Mouse (Mus musculus) liver, adult (tissue): ENCODE results near the gene Rrp15.
A peak's percentile ranks its signal among the peaks of the same experiment; 100 is the strongest.

ENCODE experiments used
- GATA4 ChIP-seq: IDR thresholded peaks from 2 replicates; pipeline ENCODE4 v1.6.1; 2014; ENCODE audit warnings: mild to moderate bottlenecking, low read length; ENCODE audit not compliant: insufficient replicate concordance

The Rrp15 gene

DNA sequence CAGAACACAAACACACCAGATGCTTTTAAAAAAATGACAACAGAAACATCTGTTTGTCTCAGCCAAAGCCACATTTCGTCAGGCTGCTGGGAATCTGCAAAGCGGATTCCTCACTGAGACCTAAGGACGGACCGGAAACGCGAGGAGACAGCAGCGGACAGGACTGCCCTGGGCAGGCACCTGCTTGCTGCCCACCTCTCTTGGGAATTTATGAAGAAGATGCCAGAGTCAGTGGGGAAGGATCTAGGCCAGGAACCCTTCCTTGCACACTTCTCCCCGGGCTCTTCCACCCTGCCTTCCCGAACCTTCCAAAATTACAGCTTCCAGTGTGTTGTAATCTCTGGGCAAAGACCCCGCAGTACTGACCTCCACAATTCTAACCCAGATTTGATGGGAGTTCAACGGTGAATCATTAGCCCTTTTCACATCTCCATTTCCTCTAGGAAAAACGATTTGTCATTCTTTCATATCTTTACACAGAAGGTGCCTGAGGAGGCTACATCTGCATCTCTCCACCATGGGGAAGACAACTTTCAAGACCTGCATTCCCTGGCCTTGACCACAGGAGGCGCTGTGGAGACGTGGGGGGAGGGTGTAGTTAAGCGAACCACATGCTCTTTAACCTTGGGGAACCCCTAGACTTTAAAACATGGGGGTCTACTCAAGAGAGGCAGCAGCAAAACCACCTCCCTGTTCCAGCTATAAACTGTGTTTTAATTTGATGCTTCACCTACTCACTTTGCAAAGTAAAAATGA, 50.4 kb downstream of the Rrp15 start:
- TF ChIP-seq GATA4 = no peak

DNA sequence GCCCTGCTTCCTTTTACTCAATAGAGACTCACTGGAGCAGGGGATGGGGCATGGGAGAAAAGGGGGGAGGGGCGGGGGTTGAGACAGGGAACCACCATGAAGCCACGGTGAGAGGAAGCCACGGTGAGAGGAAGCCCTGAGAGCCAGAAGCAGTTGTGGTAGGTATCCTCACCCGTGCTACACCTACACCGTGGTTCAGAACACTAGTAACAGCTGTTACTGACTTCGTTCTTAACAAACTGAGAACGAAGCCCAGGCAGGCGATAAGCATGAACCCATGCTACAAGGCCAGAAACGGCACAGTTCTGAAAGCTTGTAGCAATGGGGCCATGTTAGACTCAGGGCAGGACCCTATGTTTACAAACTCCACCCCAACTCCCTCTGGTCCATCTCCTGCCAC, 52.9 kb downstream of the Rrp15 start:
- TF ChIP-seq GATA4 = no peak

DNA sequence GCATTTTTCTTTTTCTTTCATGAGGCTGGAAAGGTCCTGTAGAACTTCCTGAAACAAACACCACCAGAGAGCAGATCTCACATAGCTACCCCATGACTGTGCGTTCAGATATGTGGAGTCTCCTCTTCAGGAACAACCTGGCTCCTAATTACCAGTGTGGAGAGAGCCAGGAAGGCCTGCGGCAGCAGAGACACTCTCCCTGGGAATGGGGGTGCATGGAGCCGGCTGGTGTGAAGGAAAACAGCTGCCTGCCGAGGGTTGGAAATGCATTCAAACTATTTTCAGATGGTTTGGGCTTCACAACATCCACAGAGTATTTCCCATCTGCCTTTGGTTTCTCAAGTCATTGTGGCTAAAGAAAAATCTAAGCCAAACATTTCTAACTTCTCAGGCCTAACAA, 53.8 kb downstream of the Rrp15 start:
- TF ChIP-seq GATA4 = no peak

DNA sequence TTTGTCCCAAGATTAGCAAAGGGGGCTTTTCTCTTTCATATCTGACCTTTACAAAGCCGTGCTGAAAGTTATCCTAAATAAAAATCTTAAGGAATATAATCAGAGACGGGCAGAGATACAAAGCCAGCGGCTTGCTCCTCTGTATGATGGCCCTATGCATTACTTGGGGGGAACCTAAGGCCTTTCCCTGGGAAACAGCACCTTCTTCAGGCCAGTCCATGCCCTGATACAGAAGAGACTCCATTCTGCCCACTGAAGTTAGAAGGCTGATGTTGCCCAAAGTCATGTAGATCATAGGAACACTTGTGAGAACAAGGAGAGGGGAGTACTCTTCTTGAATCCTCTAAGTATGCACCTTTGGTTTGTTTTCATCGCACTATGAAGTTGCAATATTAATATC, 56.8 kb downstream of the Rrp15 start:
- no peak for TF ChIP-seq GATA4

DNA sequence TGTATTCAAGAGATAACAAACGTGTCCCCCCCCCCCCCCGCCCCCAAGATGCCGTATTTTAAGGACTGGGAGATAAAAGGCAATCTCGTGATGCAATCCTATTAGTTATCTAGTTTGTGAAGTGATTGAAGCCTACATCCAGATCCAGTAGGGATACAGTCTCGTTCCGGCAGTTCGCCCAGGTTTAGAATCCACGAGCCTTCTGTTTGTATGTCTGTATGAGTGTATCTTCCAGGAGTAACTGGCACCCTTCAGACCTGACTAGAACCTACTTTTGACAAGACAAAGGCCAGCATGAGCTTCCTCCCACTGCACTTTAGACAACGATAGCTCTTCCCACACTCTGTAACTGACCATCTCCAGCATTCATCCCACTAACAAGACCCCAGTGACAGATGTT, 57.5 kb downstream of the Rrp15 start:
- TF ChIP-seq GATA4 = no peak

DNA sequence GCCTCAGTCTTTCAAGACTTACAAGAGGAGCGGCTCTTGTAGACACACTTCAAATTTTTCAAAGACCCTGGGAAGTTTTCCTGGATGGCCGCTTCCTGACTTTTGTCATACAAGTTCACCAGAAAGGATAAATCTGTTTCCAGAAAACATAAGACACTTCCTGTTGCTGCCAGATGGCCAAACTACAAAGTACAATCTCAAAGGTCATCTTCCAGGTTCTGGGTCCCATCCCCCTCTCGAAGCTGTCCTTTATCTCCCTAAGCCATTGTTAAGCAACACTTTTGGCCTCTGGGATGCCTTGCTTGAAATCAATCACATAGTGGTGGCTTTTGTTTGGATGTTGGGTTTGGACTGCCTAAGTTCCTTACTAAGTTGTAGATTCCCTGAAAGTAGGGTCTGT, 65.1 kb downstream of the Rrp15 start:
- TF ChIP-seq GATA4 = peak; percentile 22; the same call in 1 of the 2 replicates

DNA sequence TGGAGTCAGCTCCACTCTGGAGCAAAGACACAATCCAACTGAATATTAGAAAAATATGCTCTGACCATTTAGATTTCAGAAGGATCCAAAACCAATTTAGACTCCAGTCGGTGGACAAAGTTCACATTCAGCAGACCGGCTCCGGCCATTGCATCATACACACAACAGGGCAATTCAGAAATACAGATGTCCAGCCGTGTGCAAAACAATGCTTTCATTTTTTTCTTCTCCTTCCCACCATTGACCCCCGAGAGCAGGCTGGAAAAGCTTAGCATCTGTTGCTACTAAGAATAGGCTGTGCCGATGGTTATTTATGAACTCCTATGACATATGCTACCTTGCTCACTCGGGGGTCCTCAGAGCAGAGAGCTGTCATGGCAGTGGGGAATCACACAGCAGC, 66.6 kb downstream of the Rrp15 start:
- TF ChIP-seq GATA4 = no peak

DNA sequence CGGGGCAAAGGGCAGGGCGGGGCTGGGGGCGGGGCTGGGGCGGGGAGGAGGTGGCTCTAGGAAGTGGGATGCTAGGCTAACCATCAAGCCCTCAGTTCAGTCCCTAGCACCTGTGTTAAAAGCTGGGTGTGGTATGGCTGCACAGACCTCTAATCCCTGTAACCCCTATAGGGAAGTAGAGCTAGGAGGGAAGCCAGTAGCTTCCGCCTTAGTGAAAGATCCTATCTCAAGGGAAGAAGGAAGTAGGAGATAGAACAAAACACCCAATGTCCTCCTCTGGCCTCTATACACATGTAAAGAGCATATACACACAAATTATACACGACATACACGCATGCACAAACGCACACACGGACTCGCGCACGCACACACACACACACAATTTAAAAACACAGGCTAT, 71.5 kb downstream of the Rrp15 start:
- TF ChIP-seq GATA4 = no peak

DNA sequence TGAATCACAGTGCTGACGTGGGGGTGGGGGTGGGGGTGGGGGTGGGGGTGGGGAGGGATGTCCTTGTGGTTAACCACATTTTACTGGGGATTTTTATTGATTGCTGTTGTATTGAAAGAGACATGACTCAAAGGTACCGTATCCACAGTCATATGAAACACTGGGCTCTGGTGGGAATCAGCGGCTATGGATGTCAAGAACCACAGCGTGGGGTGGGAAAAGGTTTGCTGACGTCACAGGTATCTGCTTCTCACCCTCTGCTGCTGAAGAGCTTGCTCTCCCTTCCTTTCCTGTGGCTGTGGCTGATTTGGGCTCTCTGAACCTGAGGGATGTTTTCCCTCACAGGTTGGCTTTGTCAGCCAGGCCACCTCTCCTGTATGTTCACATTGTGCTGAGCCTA, 73.0 kb downstream of the Rrp15 start:
- no peak for TF ChIP-seq GATA4

DNA sequence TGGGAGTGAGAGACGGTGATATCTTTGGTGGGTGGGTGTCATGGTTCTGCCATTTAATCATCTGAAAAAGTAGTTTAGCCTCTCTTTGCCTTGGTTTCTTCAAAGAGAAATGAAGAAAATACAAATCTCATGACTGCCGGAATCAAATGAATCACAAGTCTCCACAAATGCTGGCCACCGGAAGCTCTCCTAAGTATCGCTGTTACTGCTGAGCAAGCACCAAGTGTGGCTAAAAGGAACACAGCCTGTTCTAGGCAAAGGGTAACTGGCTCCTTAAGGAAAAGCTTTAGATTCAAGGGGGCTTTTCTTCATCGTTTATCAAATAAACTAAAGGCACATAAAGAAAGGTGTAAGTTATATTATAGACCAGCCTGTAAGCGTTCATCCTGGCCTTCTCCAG, 73.9 kb downstream of the Rrp15 start:
- TF ChIP-seq GATA4 = no peak

DNA sequence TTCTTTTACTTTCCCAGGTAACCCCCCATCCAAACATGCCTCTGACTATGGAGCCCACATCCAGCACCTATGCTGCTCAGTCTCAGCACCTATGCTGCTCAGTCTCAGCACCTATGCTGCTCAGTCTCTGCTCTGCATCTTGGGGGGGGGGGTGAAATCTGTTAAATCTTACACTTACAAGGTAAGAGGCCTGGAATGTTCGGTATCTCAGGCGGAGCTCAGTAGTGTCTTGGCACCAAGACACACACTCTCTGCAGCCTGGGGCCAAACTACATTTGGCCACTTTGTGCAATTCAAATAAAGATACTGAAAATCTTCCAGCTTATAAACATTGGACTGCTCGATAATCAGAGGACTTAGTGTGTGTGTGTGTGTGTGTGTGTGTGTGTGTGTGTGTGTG, 74.5 kb downstream of the Rrp15 start:
- TF ChIP-seq GATA4 = no peak

DNA sequence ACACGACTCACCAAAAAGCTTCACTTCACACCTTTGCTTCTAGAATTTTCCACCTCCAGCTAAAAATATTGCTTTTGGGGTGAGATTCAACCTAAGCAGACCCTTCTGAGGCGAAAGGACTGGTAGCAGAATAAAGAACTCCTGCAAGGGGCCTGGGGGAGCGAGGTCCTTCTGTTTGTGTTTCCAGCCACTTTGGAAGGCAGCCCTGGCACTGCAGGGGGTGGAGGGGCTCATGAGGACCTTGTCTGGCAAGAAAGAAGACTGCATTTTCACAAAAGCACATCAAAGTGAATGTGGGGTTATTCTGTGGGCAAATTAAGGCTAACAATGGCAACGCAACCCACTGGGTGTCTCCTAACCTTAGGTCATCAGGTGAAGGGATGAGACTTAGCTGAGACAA, 76.0 kb downstream of the Rrp15 start:
- no peak for TF ChIP-seq GATA4
